Mouse (Mus musculus): ENCODE data around the gene Slc7a15. TPM values are rescaled to one million over a fixed set of nuclear protein-coding genes. Genes with fewer than 3 reads are reported as not detected.

Slc7a15 gene
- not detected in 2 replicates for polyA plus RNA-seq (2015; fragmentation: Nextera tagmentation; extraction: Ambion mirVana)

DNA sequence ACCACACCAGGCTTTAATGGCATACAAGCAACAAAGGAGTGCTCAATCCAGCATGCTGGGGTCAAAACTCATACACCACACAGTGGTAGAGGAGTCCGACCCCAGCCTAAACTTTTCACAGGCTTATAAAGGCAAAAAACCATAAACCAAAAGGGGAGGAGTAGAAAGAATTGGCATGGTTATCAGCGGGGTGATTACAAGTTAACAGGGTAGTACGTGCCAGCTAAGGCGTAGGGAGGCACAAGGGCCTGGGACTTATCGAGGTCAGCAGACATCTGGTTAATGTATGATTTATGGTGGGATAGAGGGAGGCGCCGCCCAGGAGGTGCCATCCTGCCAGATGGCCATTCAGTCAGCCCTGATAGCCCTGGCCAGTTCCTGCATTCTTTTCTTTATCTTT lies at the start of gene Slc7a15:
Gene Slc7a15 (minus strand): TSS at position 101 of the 400 bp plus-strand sequence.

DNA sequence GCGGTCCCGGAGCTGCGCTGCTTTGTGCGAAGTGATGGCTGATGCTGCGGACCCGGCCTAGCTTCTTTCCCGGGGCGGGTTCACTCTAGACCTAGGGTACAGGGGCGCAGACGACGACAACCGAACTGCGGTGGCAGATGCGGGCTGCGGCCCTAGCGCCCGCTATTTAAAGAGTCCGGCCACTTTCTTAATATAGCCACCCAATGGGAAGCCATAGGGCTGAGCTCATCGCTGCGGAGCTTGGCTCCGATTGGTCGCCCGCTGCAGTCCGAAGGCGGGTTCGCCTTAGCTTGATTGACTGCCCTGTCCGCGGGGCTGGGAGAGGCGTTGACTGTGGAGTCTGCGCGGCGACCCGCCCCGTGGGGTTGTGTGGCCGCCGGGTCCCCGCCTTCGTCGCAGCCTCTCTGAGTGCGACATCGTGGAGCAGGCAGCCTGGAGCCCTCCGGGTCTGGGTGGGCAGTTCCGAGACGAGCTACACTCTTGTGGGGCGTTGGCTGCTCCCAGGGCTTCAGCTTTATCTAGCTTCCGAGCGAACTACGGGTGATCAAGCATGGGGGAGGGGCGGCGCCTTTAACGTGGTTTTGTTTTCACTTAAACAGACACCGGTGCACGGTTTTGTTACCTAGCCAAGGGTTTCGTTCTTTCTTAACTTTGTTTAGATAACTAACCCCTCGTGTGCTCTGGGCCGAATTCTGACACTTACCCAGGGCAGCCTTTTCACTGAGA lies 98.8 kb downstream of the Slc7a15 start, which contains the start of gene Rhob:
Gene Rhob (minus strand): TSS at position 139 of the 726 bp plus-strand sequence.

Other genes with a start within 250 kb of the Slc7a15 start
- 96.4 and 102 TPM in 2 replicates for gene Rhob, start 99.1 kb downstream of the Slc7a15 start, polyA plus RNA-seq (2015; fragmentation: Nextera tagmentation; extraction: Ambion mirVana)
- 29.2 and 30.4 TPM in 2 replicates for gene Pum2, start 75.1 kb upstream of the Slc7a15 start, polyA plus RNA-seq (2015; fragmentation: Nextera tagmentation; extraction: Ambion mirVana)
- 8.9 and 9.1 TPM in 2 replicates for gene Sdc1, start 172.3 kb upstream of the Slc7a15 start, polyA plus RNA-seq (2015; fragmentation: Nextera tagmentation; extraction: Ambion mirVana)

Data from neural tube, postnatal 0 days (tissue).